Mouse (Mus musculus): Measurements from ENCODE around the gene Map3k15. TPM values are rescaled to one million over a fixed set of nuclear protein-coding genes. Genes with fewer than 3 reads are reported as not detected.

The Map3k15 gene
- polyA plus RNA-seq, 1 experiment, result 0.01 TPM

DNA sequence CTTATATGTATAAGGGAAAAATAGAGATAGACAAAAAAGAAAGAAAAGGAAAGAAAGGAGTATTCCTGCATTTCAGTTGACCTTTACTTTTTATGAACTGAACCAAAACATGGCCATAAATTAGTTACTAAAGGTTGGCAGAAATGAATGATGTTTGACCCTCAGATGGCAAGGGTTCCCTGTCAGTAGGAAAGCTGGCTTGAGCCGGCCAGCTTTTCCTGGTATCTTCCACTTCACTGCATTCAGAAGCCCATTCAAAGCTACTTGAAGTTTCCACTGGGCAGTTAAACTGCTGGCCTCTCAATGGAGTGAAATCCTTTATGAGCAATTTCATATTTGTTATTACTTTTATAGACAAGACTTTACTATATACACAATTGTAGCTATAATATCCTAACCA lies 65.1 kb downstream of the Map3k15 start:
- TF ChIP-seq REST (IDR thresholded peaks at IDR 0.05; ENCODE audit: insufficient read depth, insufficient read length) (no peak), E2F4 (IDR thresholded peaks at IDR 0.05; ENCODE audit: insufficient read depth) (no peak), CEBPB (IDR thresholded peaks at IDR 0.05; ENCODE audit: insufficient read depth, poor library complexity, severe bottlenecking) (no peak), TCF3 (IDR thresholded peaks at IDR 0.05; ENCODE audit: insufficient read length, low read depth) (no peak), POLR2AphosphoS2 (IDR thresholded peaks at IDR 0.05; ENCODE audit: insufficient read length, low read depth) (no peak), MAX (IDR thresholded peaks at IDR 0.05; ENCODE audit: low read depth) (no peak), POLR2A (IDR thresholded peaks at IDR 0.05; ENCODE audit: insufficient read length, low read depth) (no peak), MYOD1 (IDR thresholded peaks at IDR 0.05; ENCODE audit: control insufficient read depth in 1 of 3, insufficient read length in 2 of 3, low read depth in 2 of 3) (no peak), SRF (IDR thresholded peaks at IDR 0.05; ENCODE audit: control insufficient read depth, insufficient read length, low read depth) (no peak), MYOG (IDR thresholded peaks at IDR 0.05; ENCODE audit: control insufficient read depth in 1 of 3, insufficient read depth in 1 of 3, insufficient read length in 2 of 3, low read depth in 2 of 3) (no peak), USF1 (IDR thresholded peaks at IDR 0.05; ENCODE audit: low read depth) (no peak), TCF12 (IDR thresholded peaks at IDR 0.05; ENCODE audit: insufficient read depth, poor library complexity, severe bottlenecking) (no peak)
- no peaks in the 10 kb centered on the region for H3K36me3 ChIP-seq (ENCODE audit: control insufficient read depth, insufficient read depth)
- H3K4me2 ChIP-seq (ENCODE audit: low read depth), result no peak overlapping the region
- no peaks in the 10 kb centered on the region for H3K79me2 ChIP-seq (ENCODE audit: control insufficient read depth, insufficient read depth)
- H3K27me3 ChIP-seq (ENCODE audit: control insufficient read depth, insufficient read depth, insufficient read length), result no peaks in the 10 kb centered on the region
- no peak overlapping the region for H3K4me3 ChIP-seq
- H3ac ChIP-seq (ENCODE audit: control insufficient read depth, insufficient read length), result no peak overlapping the region

DNA sequence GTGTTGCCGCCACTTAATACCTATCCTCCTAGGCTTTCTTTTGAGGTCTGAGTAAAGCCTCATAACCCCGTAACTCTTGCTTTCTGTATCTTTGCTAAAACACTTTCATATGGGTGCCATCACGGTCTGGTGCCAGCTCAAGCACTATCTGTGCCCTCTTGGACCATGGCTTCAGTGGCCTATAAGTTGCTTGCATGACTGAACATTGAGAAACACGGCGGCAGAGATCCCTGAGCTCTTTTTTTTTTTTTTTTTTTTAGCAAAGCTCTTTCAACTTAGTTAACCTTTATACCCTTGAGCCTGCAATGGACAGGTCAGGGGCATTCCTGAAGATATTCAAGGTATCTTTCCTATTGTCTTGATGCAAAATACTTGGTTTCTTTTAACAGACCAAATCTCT lies 66.4 kb downstream of the Map3k15 start:
- no peak for TF ChIP-seq TCF12 (IDR thresholded peaks at IDR 0.05; ENCODE audit: insufficient read depth, poor library complexity, severe bottlenecking)
- no peak for TF ChIP-seq POLR2A (IDR thresholded peaks at IDR 0.05; ENCODE audit: insufficient read length, low read depth)
- TF ChIP-seq REST (IDR thresholded peaks at IDR 0.05; ENCODE audit: insufficient read depth, insufficient read length), result no peak
- no peak for TF ChIP-seq MYOG (IDR thresholded peaks at IDR 0.05; ENCODE audit: control insufficient read depth in 1 of 3, insufficient read depth in 1 of 3, insufficient read length in 2 of 3, low read depth in 2 of 3)
- TF ChIP-seq POLR2AphosphoS2 (IDR thresholded peaks at IDR 0.05; ENCODE audit: insufficient read length, low read depth), result no peak
- no peak for TF ChIP-seq CEBPB (IDR thresholded peaks at IDR 0.05; ENCODE audit: insufficient read depth, poor library complexity, severe bottlenecking)
- no peak for TF ChIP-seq MYOD1 (IDR thresholded peaks at IDR 0.05; ENCODE audit: control insufficient read depth in 1 of 3, insufficient read length in 2 of 3, low read depth in 2 of 3)
- no peak for TF ChIP-seq USF1 (IDR thresholded peaks at IDR 0.05; ENCODE audit: low read depth)
- no peak for TF ChIP-seq E2F4 (IDR thresholded peaks at IDR 0.05; ENCODE audit: insufficient read depth)
- no peak for TF ChIP-seq SRF (IDR thresholded peaks at IDR 0.05; ENCODE audit: control insufficient read depth, insufficient read length, low read depth)
- TF ChIP-seq TCF3 (IDR thresholded peaks at IDR 0.05; ENCODE audit: insufficient read length, low read depth), result no peak
- Histone ChIP-seq H3K79me2 (ENCODE audit: control insufficient read depth, insufficient read depth) (no peaks in the 10 kb centered on the region), H3K4me2 (ENCODE audit: low read depth) (no peak overlapping the region), H3K4me3 (no peak overlapping the region), H3K27me3 (ENCODE audit: control insufficient read depth, insufficient read depth, insufficient read length) (no peaks in the 10 kb centered on the region), H3ac (ENCODE audit: control insufficient read depth, insufficient read length) (no peak overlapping the region), H3K36me3 (ENCODE audit: control insufficient read depth, insufficient read depth) (no peaks in the 10 kb centered on the region)

DNA sequence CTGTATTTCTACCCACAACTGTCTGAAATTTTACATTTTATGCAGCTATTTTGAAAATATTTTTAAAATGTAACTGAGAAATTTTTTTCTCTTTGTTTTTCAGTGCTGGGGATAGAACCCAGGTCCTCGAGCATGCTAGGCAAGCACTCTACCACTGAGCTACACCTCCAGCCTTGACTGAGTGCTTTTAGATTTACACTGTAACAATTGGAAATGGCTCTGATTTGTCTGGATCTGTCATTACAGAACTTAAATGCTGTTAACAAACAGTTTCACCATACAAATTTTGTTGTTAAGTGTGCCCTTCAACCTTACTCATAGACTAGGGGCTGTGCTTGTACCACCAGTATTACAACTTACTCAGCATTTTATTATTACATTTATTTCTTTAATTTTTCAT lies 103.7 kb downstream of the Map3k15 start:
- TF ChIP-seq REST (IDR thresholded peaks at IDR 0.05; ENCODE audit: insufficient read depth, insufficient read length) (no peak), SRF (IDR thresholded peaks at IDR 0.05; ENCODE audit: control insufficient read depth, insufficient read length, low read depth) (no peak), E2F4 (IDR thresholded peaks at IDR 0.05; ENCODE audit: insufficient read depth) (no peak), TCF12 (IDR thresholded peaks at IDR 0.05; ENCODE audit: insufficient read depth, poor library complexity, severe bottlenecking) (no peak), MYOD1 (IDR thresholded peaks at IDR 0.05; ENCODE audit: control insufficient read depth in 1 of 3, insufficient read length in 2 of 3, low read depth in 2 of 3) (no peak), CEBPB (IDR thresholded peaks at IDR 0.05; ENCODE audit: insufficient read depth, poor library complexity, severe bottlenecking) (no peak), POLR2A (IDR thresholded peaks at IDR 0.05; ENCODE audit: insufficient read length, low read depth) (no peak), USF1 (IDR thresholded peaks at IDR 0.05; ENCODE audit: low read depth) (no peak)
- no peak overlapping the region for H3K4me3 ChIP-seq

DNA sequence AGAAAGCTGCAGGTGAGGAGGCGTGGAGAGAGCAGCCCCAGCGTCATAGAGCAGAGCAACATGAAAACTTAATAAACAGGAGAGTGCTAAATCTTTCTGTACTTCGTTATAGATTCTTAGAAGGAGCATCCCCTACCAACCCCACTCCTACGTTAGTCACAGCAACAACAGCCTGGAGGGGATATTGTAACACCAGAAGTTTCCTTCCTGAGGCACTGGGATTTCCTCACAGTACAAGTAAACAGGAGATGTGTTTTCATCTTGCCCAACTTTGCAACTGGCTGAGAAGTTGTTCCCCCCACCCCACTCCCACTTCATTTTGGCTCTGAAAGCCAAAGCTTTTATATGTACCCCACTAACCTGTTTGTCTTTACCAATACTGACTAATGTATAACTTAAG lies 119.6 kb downstream of the Map3k15 start:
- Histone ChIP-seq H3K4me3 (no peak overlapping the region), H3K4me2 (ENCODE audit: low read depth) (no peak overlapping the region), H3K36me3 (ENCODE audit: control insufficient read depth, insufficient read depth) (no peaks in the 10 kb centered on the region), H3ac (ENCODE audit: control insufficient read depth, insufficient read length) (no peak overlapping the region), H3K27me3 (ENCODE audit: control insufficient read depth, insufficient read depth, insufficient read length) (no peaks in the 10 kb centered on the region), H3K79me2 (ENCODE audit: control insufficient read depth, insufficient read depth) (no peaks in the 10 kb centered on the region)
- TF ChIP-seq TCF3 (IDR thresholded peaks at IDR 0.05; ENCODE audit: insufficient read length, low read depth) (no peak), POLR2A (IDR thresholded peaks at IDR 0.05; ENCODE audit: insufficient read length, low read depth) (no peak), USF1 (IDR thresholded peaks at IDR 0.05; ENCODE audit: low read depth) (no peak)

More for the DNA sequence above, 103.7 kb downstream of the Map3k15 start:
- Histone ChIP-seq H3K36me3 (ENCODE audit: control insufficient read depth, insufficient read depth) (no peaks in the 10 kb centered on the region), H3ac (ENCODE audit: control insufficient read depth, insufficient read length) (no peak overlapping the region), H3K79me2 (ENCODE audit: control insufficient read depth, insufficient read depth) (no peaks in the 10 kb centered on the region), H3K4me2 (ENCODE audit: low read depth) (no peak overlapping the region), H3K27me3 (ENCODE audit: control insufficient read depth, insufficient read depth, insufficient read length) (no peaks in the 10 kb centered on the region)

DNA sequence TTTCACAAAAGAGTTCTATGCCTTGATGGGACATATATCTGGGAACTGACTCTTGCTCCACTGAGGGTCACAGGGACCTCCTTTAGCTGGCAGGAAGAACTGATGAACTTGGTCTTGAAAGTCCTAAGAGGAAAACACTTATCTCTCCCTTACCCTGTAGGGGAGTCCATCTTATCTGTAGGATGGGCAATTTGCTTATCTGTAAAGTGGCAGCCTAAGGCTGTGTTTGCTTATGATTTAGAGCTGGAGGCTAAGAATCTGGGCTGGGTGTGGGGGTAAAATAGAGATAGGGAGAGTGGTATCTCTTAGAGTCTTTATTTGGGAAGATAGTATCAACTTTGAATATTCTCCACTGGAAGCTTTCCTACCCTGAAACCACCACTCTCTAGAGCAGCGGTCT lies 125.5 kb downstream of the Map3k15 start:
- no peak overlapping the region for H3K4me3 ChIP-seq
- no peaks in the 10 kb centered on the region for H3K79me2 ChIP-seq (ENCODE audit: control insufficient read depth, insufficient read depth)

More for the DNA sequence above, 125.5 kb downstream of the Map3k15 start:
- TF ChIP-seq MAX (IDR thresholded peaks at IDR 0.05; ENCODE audit: low read depth) (no peak), USF1 (IDR thresholded peaks at IDR 0.05; ENCODE audit: low read depth) (no peak), REST (IDR thresholded peaks at IDR 0.05; ENCODE audit: insufficient read depth, insufficient read length) (no peak), TCF12 (IDR thresholded peaks at IDR 0.05; ENCODE audit: insufficient read depth, poor library complexity, severe bottlenecking) (no peak), POLR2AphosphoS2 (IDR thresholded peaks at IDR 0.05; ENCODE audit: insufficient read length, low read depth) (no peak), MYOG (IDR thresholded peaks at IDR 0.05; ENCODE audit: control insufficient read depth in 1 of 3, insufficient read depth in 1 of 3, insufficient read length in 2 of 3, low read depth in 2 of 3) (no peak), MYOD1 (IDR thresholded peaks at IDR 0.05; ENCODE audit: control insufficient read depth in 1 of 3, insufficient read length in 2 of 3, low read depth in 2 of 3) (no peak), POLR2A (IDR thresholded peaks at IDR 0.05; ENCODE audit: insufficient read length, low read depth) (no peak), TCF3 (IDR thresholded peaks at IDR 0.05; ENCODE audit: insufficient read length, low read depth) (no peak), SRF (IDR thresholded peaks at IDR 0.05; ENCODE audit: control insufficient read depth, insufficient read length, low read depth) (no peak), E2F4 (IDR thresholded peaks at IDR 0.05; ENCODE audit: insufficient read depth) (no peak), CEBPB (IDR thresholded peaks at IDR 0.05; ENCODE audit: insufficient read depth, poor library complexity, severe bottlenecking) (no peak)
- H3K4me2 ChIP-seq (ENCODE audit: low read depth), result no peak overlapping the region
- no peak overlapping the region for H3ac ChIP-seq (ENCODE audit: control insufficient read depth, insufficient read length)
- no peaks in the 10 kb centered on the region for H3K27me3 ChIP-seq (ENCODE audit: control insufficient read depth, insufficient read depth, insufficient read length)
- H3K36me3 ChIP-seq (ENCODE audit: control insufficient read depth, insufficient read depth), result no peaks in the 10 kb centered on the region

Data from myocyte (in vitro differentiated cells).